8 mouse cellular contexts compared by ENCODE assay signal in genomic region chr19:43027305-43027704, GRCm38 (mm10).
DNase-seq lines count a peak whose midpoint lies in the region; ATAC-seq and TF ChIP-seq lines count a peak whose summit lies in the region.

No protein-coding gene starts in this region.

- TF ChIP-seq POLR2A in thymus, adult 2 months (IDR thresholded peaks at IDR 0.05; ENCODE audit: control insufficient read depth, extremely low read depth, insufficient read depth, low read length, poor library complexity), result no peak

- H3K27ac ChIP-seq in gastrocnemius, adult 2 months, result no peak overlapping the region
- no peak overlapping the region for H3K27ac ChIP-seq in thymus, adult 2 months (ENCODE audit: control insufficient read depth, insufficient read depth, low read length)
- H3K27ac ChIP-seq in midbrain, embryonic 13.5 days, result no peak overlapping the region

- H3K4me1 ChIP-seq in thymus, adult 2 months (replicated peaks; ENCODE audit: control insufficient read depth, insufficient read depth, low read length), result no peaks in the 10 kb centered on the region
- H3K4me1 ChIP-seq in midbrain, embryonic 13.5 days (replicated peaks), result no peaks in the 10 kb centered on the region

- intact Hi-C loops in gastrocnemius, adult 2 months (cut with DNase I), result loop anchor here (10.0 kb wide), 1 partner anchor 367 kb away; no protein-coding TSS in a partner anchor

- no peaks in the 10 kb centered on the region for H3K9me3 ChIP-seq in midbrain, embryonic 13.5 days

- no peak overlapping the region for H3K4me3 ChIP-seq in gastrocnemius, adult 2 months
- H3K4me3 ChIP-seq in thymus, adult 2 months (ENCODE audit: control insufficient read depth, insufficient read depth, low read length), result no peak overlapping the region
- no peak overlapping the region for H3K4me3 ChIP-seq in midbrain, embryonic 13.5 days (replicated peaks)

- H3K36me3 ChIP-seq in thymus, adult 2 months (ENCODE audit: control insufficient read depth, insufficient read depth, low read length), result no peaks in the 10 kb centered on the region
- no peaks in the 10 kb centered on the region for H3K36me3 ChIP-seq in midbrain, embryonic 13.5 days

- H3K27me3 ChIP-seq in thymus, adult 2 months (ENCODE audit: control insufficient read depth, insufficient read depth, low read length), result no peaks in the 10 kb centered on the region
- H3K27me3 ChIP-seq in midbrain, embryonic 13.5 days, result no peaks in the 10 kb centered on the region

- 21% methylated on average over 4 of the region's 4 CpGs for WGBS in thymus, adult 2 months
- WGBS in midbrain, embryonic 13.5 days, result 28% methylated on average over 4 of the region's 4 CpGs

- TF ChIP-seq CTCF in gastrocnemius, adult 2 months (IDR thresholded peaks at IDR 0.05), result peak; percentile 59
- no peak for TF ChIP-seq CTCF in thymus, adult 2 months (IDR thresholded peaks at IDR 0.05; ENCODE audit: borderline replicate concordance, control insufficient read depth, extremely low read depth, insufficient read depth, low read length, poor library complexity)

- H3K4me2 ChIP-seq in midbrain, embryonic 13.5 days (replicated peaks), result no peak overlapping the region

- DNase-seq in gastrocnemius, adult 2 months, result peak; percentile 19
- no peak for DNase-seq in gastrocnemius, adult 8-10 months (ENCODE audit: low spot score in 2 of 2)
- peak; percentile 13 for DNase-seq in thymus, adult 2 months
- no peak for DNase-seq in thymus, adult 18-20 months
- DNase-seq in embryo, embryonic 11.5 days (ENCODE audit: low read depth, low spot score), result peak; percentile 30
- peak; percentile 32 to 43 for DNase-seq in kidney, postnatal 25 days
- peak; percentile 13 for DNase-seq in yolk sac, embryonic 10.5 days (ENCODE audit: low spot score)

- ATAC-seq in midbrain, embryonic 13.5 days, result peak; percentile 27; the same call in 1 of the 2 replicates

- no peak overlapping the region for H3K9ac ChIP-seq in midbrain, embryonic 13.5 days (replicated peaks)

Comparison
In these comparisons a context has a peak if more than half of its experiments do, and no peak if none do; other contexts are left out.
1. DNase-seq: peak in gastrocnemius, adult 2 months (single experiment), thymus, adult 2 months (single experiment), embryo, embryonic 11.5 days (single experiment), kidney, postnatal 25 days (2 of 2) and yolk sac, embryonic 10.5 days (single experiment); none in gastrocnemius, adult 8-10 months (0 of 2) and thymus, adult 18-20 months (0 of 2).